Mouse (Mus musculus): ENCODE measurements around the gene Fthl17f. TPM values are rescaled to one million over a fixed set of nuclear protein-coding genes. Genes with fewer than 3 reads are reported as not detected.
"Not testable (repeated sequence)": the region's sequence is repeated elsewhere in the genome, so short reads cannot be mapped to it uniquely, and the experiment has no call there.

Gene Fthl17f
- total RNA-seq (2021) = not detected
- long read RNA-seq, experiment 1 = 0 reads
- long read RNA-seq, experiment 2 = 0 reads

DNA sequence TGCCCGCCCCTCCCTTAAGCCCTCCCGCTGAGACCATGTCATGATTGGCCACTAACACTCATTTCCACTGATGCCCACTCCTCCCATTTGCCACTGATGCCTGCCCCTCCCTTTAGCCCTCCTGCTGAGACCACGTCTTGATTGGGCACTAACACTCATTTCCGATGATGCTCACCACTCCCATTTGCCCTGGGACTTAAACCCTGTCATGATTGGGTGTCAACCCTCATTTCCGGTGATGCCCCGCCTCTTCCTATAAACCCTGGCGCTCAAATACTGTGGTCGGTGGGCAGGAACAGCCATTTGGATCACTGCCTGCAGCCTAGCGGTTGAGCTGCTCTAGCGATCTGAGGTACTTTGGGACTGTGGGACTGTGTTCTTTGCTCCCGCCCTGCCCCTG lies at the start of gene Fthl17f:
Gene Fthl17f (plus strand): TSS at position 301 of the 400 bp plus-strand sequence.
- DNase-seq; intact Hi-C loops (cut with DNase I; ENCODE audit: low total_unique reads): not testable (repeated sequence)

DNA sequence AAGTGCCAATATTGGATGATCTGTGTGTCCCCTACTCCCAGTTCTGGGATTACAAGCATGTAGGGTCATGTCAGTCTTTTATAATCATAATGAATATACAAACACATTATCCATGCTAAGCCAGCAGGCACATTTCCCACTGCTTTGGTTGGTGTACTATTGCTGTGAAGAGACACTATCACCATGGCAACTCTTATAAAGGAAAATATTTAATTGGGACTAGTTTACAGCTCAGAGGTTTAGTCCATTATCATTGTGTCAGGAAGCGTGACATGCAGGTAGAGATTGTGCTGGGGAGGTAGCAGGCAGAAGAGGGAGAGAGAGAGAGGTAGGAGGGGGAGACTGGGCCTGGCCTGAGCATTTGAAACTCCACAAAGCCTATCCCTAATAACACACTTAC lies 46.7 kb upstream of the Fthl17f start:
- intact Hi-C loops (cut with DNase I; ENCODE audit: low total_unique reads) = no loop called here
- no peak for DNase-seq

DNA sequence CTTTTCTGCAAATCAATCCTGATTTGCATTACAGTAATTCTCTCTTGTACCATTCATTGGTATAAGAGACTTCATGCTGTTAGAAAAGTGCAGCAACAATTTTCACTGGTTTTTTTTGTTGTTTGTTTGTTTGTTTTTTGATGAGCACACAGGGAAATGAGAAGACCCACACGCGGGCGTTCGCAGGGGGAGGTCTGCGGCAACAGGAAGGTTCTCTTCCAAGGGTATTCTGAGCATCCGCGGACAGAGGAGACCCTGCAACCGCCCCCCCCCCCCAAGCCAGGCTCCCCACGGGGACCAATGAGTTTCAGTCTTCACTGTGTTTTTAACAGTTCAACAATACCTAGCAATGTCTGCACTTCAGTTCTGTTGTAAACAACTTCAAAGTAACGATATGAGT lies 43.3 kb upstream of the Fthl17f start:
- intact Hi-C loops (cut with DNase I; ENCODE audit: low total_unique reads) = no loop called here
- DNase-seq = no peak

DNA sequence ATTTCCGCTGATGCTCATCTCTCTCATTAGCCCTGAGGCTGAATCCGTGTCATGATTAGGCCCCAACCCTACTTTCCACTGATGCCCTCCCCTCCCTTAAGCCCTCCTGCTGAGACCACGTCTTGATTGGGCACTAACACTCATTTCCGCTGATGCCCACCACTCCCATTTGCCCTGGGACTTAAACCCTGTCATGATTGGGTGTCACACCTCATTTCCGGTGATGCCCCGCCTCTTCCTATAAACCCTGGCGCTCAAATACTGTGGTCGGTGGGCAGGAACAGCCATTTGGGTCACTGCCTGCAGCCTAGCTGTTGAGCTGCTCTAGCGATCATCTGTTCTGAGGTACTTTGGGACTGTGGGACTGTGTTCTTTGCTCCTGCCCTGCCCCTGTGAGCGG lies 29.6 kb upstream of the Fthl17f start, which contains the start of gene Fthl17e:
Gene Fthl17e (plus strand): TSS at position 301 of the 400 bp plus-strand sequence.
- DNase-seq; intact Hi-C loops (cut with DNase I; ENCODE audit: low total_unique reads): not testable (repeated sequence)

DNA sequence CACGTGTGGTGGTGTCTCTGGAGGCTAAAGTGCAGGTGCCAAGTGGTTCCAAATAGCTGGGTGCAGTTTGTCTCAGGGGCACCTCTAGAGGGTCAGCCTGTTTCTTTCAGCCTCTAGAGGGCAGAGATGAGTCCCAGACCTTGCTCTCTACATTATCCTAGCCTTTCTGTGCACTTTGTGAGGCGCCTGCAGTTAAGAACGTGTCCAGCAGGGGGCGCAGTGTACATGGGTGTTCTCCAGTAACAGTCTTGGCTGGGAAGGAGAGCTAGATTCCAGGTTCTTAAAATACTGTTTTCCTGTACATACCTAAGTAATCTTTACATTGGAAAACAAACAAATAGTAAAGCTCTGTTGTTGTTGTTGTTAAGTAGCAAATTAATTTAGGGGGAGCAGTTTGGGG lies 21.2 kb upstream of the Fthl17f start:
- intact Hi-C loops (cut with DNase I; ENCODE audit: low total_unique reads); DNase-seq: not testable (repeated sequence)

DNA sequence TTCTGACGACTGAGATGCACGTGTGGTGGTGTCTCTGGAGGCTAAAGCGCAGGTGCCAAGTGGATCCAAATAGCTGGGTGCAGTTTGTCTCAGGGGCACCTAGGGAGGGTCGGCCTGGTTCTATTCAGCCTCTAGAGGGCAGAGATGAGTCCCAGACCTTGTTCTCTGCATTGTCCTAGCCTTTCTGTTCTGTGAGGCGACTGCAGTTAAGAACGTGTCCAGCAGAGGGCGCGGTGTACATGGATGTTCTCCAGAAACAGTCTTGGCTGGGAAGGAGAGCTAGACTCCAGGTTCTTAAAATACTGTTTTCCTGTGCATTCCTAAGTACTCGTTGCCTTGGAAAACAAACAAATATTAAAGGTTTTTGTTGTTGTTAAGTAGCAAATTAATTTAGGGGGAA lies 1.9 kb upstream of the Fthl17f start:
- peak; percentile 65 for DNase-seq
- intact Hi-C loops (cut with DNase I; ENCODE audit: low total_unique reads) = not testable (repeated sequence)

DNA sequence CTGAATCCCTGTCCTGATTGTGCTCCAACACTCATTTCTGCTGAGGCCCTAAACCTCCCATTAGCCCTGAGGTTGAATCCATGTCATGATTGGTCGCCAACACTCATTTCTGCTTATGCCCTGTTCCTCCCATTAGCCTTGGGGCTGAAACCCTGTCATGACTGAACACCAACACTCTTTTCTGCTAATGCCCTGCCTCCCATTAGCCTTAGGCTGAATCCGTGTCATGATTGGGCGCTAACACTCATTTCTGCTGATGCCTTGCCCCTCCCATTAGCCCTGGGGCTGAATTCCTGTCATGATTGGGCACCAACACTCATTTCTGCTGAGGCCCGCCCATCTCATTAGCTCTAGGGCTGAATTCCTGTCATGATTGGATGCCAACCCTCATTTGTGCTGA lies 714 bp upstream of the Fthl17f start:
- intact Hi-C loops (cut with DNase I; ENCODE audit: low total_unique reads) = no loop called here
- no peak for DNase-seq

DNA sequence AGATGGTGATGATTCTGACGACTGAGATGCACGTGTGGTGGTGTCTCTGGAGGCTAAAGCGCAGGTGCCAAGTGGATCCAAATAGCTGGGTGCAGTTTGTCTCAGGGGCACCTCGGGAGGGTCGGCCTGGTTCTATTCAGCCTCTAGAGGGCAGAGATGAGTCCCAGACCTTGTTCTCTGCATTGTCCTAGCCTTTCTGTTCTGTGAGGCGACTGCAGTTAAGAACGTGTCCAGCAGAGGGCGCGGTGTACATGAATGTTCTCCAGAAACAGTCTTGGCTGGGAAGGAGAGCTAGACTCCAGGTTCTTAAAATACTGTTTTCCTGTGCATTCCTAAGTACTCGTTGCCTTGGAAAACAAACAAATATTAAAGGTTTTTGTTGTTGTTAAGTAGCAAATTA lies 14.9 kb downstream of the Fthl17f start:
- intact Hi-C loops (cut with DNase I; ENCODE audit: low total_unique reads); DNase-seq: not testable (repeated sequence)

DNA sequence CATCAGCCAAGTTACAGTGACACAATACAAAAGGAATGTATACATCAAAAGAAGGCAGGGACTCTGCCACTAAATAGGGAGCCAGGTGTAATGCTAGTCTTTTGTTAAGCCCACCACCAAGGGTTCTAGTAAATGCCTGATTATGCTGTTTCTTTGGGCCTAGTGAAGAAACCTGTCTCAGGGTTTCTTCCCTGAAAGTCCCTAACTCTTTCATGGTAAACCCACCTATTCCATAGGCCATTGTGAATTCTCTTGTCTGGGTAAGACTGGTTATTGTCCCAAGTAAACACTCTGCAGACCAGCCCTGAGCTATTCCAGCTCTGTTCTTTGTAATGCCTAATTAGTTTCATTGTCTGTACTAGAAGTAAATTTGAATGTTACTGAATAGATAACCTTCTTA lies 32.3 kb downstream of the Fthl17f start:
- DNase-seq; intact Hi-C loops (cut with DNase I; ENCODE audit: low total_unique reads): not testable (repeated sequence)

DNA sequence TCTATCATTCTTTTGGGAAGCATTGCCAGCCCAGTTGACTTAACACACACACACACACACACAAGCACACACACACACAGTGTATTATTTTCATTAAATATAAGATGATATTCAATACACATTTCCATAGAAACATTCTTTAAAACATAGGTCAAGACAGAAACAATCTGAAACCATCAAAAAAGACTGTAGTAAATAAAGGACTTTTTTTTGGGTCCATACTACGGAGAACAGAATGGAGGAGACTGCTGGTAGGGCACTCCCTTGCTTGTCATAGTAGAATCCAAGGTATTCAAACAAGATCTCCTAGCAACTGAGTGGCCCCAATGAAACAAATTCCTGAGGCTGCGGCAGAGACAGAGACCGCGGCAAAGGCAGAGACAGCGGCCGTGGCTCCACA lies 41.4 kb downstream of the Fthl17f start, which contains the start of gene 4930402K13Rik:
Gene 4930402K13Rik (plus strand): TSS at position 301 of the 400 bp plus-strand sequence.
- intact Hi-C loops (cut with DNase I; ENCODE audit: low total_unique reads) = no loop called here
- no peak for DNase-seq

DNA sequence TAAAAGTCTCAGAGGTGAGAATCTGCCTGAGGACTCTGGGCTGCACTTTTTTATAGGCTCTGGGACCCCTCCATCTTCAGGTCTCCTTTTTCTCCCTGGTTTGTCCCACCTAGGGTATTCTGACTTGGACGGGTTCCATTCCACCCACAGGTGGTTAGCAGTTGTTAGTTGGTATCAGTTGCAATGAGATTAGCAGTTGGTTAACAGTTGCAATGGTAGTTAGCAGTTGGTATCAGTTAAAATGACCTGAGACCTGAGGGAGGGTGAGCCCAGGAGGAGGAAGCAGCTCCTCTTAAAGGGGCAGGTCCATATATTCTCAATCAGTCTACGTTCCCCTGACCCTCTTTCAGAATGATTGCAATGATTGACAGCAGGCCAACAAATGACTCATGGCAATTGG lies 47.6 kb downstream of the Fthl17f start:
- intact Hi-C loops (cut with DNase I; ENCODE audit: low total_unique reads) = no loop called here
- DNase-seq = no peak

Other genes starting within 250 kb of the Fthl17f start
- gene Gm6592, start 219.0 kb upstream of the Fthl17f start, total RNA-seq (2021) = not detected
- gene Gm5751, start 188.8 kb upstream of the Fthl17f start, total RNA-seq (2021) = not detected
- 1 to 10 TPM in 1 of 2 experiments, under 1 TPM in 1; 0.73 to 1.3 TPM for gene B630019K06Rik, start 170.6 kb upstream of the Fthl17f start, total RNA-seq (2021)
- not detected for gene Fthl17b, start 100.0 kb upstream of the Fthl17f start, total RNA-seq (2021)
- gene Fthl17c, start 86.5 kb upstream of the Fthl17f start, total RNA-seq (2021) = not detected
- gene Fthl17d, start 76.3 kb upstream of the Fthl17f start, total RNA-seq (2021) = not detected
- not detected for gene Fthl17e, start 29.5 kb upstream of the Fthl17f start, total RNA-seq (2021)
- not detected for gene 4930402K13Rik, start 41.5 kb downstream of the Fthl17f start, total RNA-seq (2021)
- under 1 TPM; 0.18 to 0.60 TPM for gene Lancl3, start 136.9 kb downstream of the Fthl17f start, total RNA-seq (2021)
- not detected for gene Gm14862, start 193.9 kb downstream of the Fthl17f start, total RNA-seq (2021)
- gene Xk, start 209.7 kb downstream of the Fthl17f start, total RNA-seq (2021) = 1 to 10 TPM; 2.6 to 3.8 TPM
- gene H2al1m, start 220.7 kb downstream of the Fthl17f start, total RNA-seq (2021) = under 1 TPM in 1 of 2 experiments, not detected in 1; 0.47 TPM

Data from gastrocnemius, postnatal 14 days (tissue).